Comparison of ENCODE assay signal across 8 mouse cellular contexts in genomic region chrX:139610033-139610764, GRCm38 (mm10). TPM values are rescaled to one million over a fixed set of nuclear protein-coding genes. Genes with fewer than 3 reads are reported as not detected.
DNase-seq lines count a peak whose midpoint lies in the region; ATAC-seq lines count a peak whose summit lies in the region.

No protein-coding gene starts in this region.

- peaks cover 7% of the 10 kb centered on the region; the same call in 1 of the 2 replicates for H3K9me3 ChIP-seq in megakaryocyte, embryonic 14.5 days

- peak; percentile 91 for ATAC-seq in inflammation-experienced regulatory T-cells, adult 6 months

- H3K27me3 ChIP-seq in megakaryocyte, embryonic 14.5 days (replicated peaks): peaks cover 13% of the 10 kb centered on the region

- no peaks in the 10 kb centered on the region for H3K36me3 ChIP-seq in megakaryocyte, embryonic 14.5 days (replicated peaks; ENCODE audit: low read length)

- H3K4me3 ChIP-seq in megakaryocyte, embryonic 14.5 days (replicated peaks): peak overlapping the region; percentile 94

- peaks cover 8% of the 10 kb centered on the region; the same call in 1 of the 2 replicates for H3K4me1 ChIP-seq in megakaryocyte, embryonic 14.5 days

- DNase-seq in adrenal gland, adult 2 months: peak; percentile 94
- peak; percentile 68 for DNase-seq in embryo, embryonic 11.5 days (ENCODE audit: low read depth, low spot score)
- DNase-seq in gastrocnemius, postnatal 25 days: peak; percentile 71
- peak; percentile 44 to 69 for DNase-seq in left cerebral cortex, adult 9 months (ENCODE audit: low spot score in 2 of 2)
- DNase-seq in right cerebral cortex, adult 2 months (ENCODE audit: low spot score in 2 of 2): peak; percentile 64 to 71
- DNase-seq in urinary bladder, postnatal 10 days (ENCODE audit: low spot score): peak; percentile 16

RNA-seq across cellular contexts. Expression of gene Rnf128, which starts 47.1 kb away (rescaled TPM):
- total RNA-seq in adrenal gland, adult 2 months (2021): 10 to 100 TPM; 34.1 to 49.3 TPM
- 52.4 and 63.8 TPM in 2 replicates for polyA plus RNA-seq in adrenal gland, adult 2 months (2012; rRNA removed)
- 10 to 100 TPM; 16.8 to 17.1 TPM for total RNA-seq in gastrocnemius, postnatal 25 days (2021)
- polyA plus RNA-seq in inflammation-experienced regulatory T-cells, adult 6 months (2017; shearing (Covaris generic)): 1 to 10 TPM; 1.1 to 1.6 (median 1.4) TPM
- polyA plus RNA-seq in megakaryocyte, embryonic 14.5 days (2012; ENCODE audit: insufficient read depth, low replicate concordance): 2.5 and 3.0 TPM in 2 replicates

Comparison
In these comparisons a context has a peak if more than half of its experiments do, and no peak if none do; other contexts are left out.
1. Peak in every context shown above with its lines: DNase-seq, ATAC-seq and H3K4me3 ChIP-seq.
2. DNase-seq: peak in every context shown above with its lines; median percentile 94 in adrenal gland, adult 2 months; 71 in gastrocnemius, postnatal 25 days; 68 in embryo, embryonic 11.5 days; 68 in right cerebral cortex, adult 2 months; 56 in left cerebral cortex, adult 9 months; 16 in urinary bladder, postnatal 10 days.
3. RNA of gene Rnf128, which starts 47.1 kb away (polyA plus RNA-seq): 52.4 to 63.8 TPM in adrenal gland, adult 2 months; 2.5 to 3.0 TPM in megakaryocyte, embryonic 14.5 days and 1.1 to 1.6 TPM in inflammation-experienced regulatory T-cells, adult 6 months; every median in the first group is over 10 times any median in the second.